Mouse (Mus musculus) heart, adult 9 months (tissue): ENCODE measurements around the gene Pigz.

Experiments
- DNase-seq, 2 experiments: peaks; one replicate each; pipeline ENCODE4 v3.0.0; 2022; ENCODE audit warnings: low spot score in 2 of 2

The Pigz gene

GRCm38 (mm10) chr16:31933751-31934549 is at the start of gene Pigz:
Gene Pigz (plus strand): TSS chr16:31933851.
- DNase-seq = peak; percentile 49 to 66

- DNase-seq = no peak
Observed at GRCm38 (mm10) chr16:31883902-31884301, 49.7 kb upstream of the Pigz start.

GRCm38 (mm10) chr16:31890907-31891306 is 42.7 kb upstream of the Pigz start:
- DNase-seq = no peak

GRCm38 (mm10) chr16:31893396-31894141 is 40.1 kb upstream of the Pigz start:
- DNase-seq = no peak

- no peak for DNase-seq
Observed at GRCm38 (mm10) chr16:31896971-31897774, 36.5 kb upstream of the Pigz start.

GRCm38 (mm10) chr16:31898546-31899326 is 34.9 kb upstream of the Pigz start:
- no peak for DNase-seq

- DNase-seq = no peak
Observed at GRCm38 (mm10) chr16:31901886-31902285, 31.8 kb upstream of the Pigz start.

GRCm38 (mm10) chr16:31903239-31903638 is 30.4 kb upstream of the Pigz start:
- no peak for DNase-seq

- no peak for DNase-seq
Observed at GRCm38 (mm10) chr16:31905331-31905730, 28.3 kb upstream of the Pigz start.

- no peak for DNase-seq
Observed at GRCm38 (mm10) chr16:31905891-31906825, 27.5 kb upstream of the Pigz start.

GRCm38 (mm10) chr16:31906896-31907295 is 26.8 kb upstream of the Pigz start:
- peak in 1 of 2 experiments; percentile 26 for DNase-seq

- DNase-seq = no peak
Observed at GRCm38 (mm10) chr16:31908959-31909358, 24.7 kb upstream of the Pigz start.

GRCm38 (mm10) chr16:31910281-31910847 is 23.3 kb upstream of the Pigz start:
- DNase-seq = no peak

- DNase-seq = no peak
Observed at GRCm38 (mm10) chr16:31917776-31918175, 15.9 kb upstream of the Pigz start.

- DNase-seq = peak in 1 of 2 experiments; percentile 70
Observed at GRCm38 (mm10) chr16:31918248-31918724, 15.4 kb upstream of the Pigz start.

- DNase-seq = no peak
Observed at GRCm38 (mm10) chr16:31924368-31924767, 9.3 kb upstream of the Pigz start.

- no peak for DNase-seq
Observed at GRCm38 (mm10) chr16:31926091-31926490, 7.6 kb upstream of the Pigz start.

GRCm38 (mm10) chr16:31926547-31927182 is 7.0 kb upstream of the Pigz start:
- no peak for DNase-seq

GRCm38 (mm10) chr16:31927412-31927811 is 6.2 kb upstream of the Pigz start:
- no peak for DNase-seq
